Mouse (Mus musculus) hindbrain, embryonic 14.5 days (tissue): ENCODE data around the gene 4930524J08Rik. TPM values are rescaled to one million over a fixed set of nuclear protein-coding genes. Genes with fewer than 3 reads are reported as not detected.

ENCODE experiments used
- ATAC-seq: fragments of 200-750 bp; cut with Nextera tagmentation; 2 replicates; pipeline ENCODE4 v1.8.0; 2017; ENCODE audit warnings: moderate number of reproducible peaks, mild to moderate bottlenecking, moderate TSS enrichment, moderate library complexity; ENCODE audit not compliant: low FRiP score
- DNase-seq: peaks from one replicate; pipeline ENCODE4 v3.0.0-alpha.2; 2015; ENCODE audit warnings: low spot score
- H3K27ac ChIP-seq: fragments of 300-500 bp; sonication (generic); 2 replicates; pipeline ENCODE4 v1.5.1; 2014; ENCODE audit warnings: mild to moderate bottlenecking, moderate library complexity
- H3K27me3 ChIP-seq: fragments of 300-500 bp; sonication (generic); 2 replicates; pipeline ENCODE4 v1.6.1; 2014; ENCODE audit warnings: mild to moderate bottlenecking, low read length, mixed read lengths; ENCODE audit not compliant: control insufficient read depth, insufficient read depth
- H3K36me3 ChIP-seq: fragments of 300-500 bp; sonication (generic); replicated peaks from 2 replicates; pipeline ENCODE4 v1.6.1; 2014; ENCODE audit not compliant: control insufficient read depth, insufficient read depth
- H3K4me1 ChIP-seq: fragments of 300-500 bp; sonication (generic); replicated peaks from 2 replicates; pipeline ENCODE4 v1.6.1; 2014; ENCODE audit warnings: antibody characterized with exemption, low read length, mixed read lengths; ENCODE audit not compliant: control insufficient read depth, insufficient read depth
- H3K4me2 ChIP-seq: fragments of 300-500 bp; sonication (generic); replicated peaks from 2 replicates; pipeline ENCODE4 v1.6.1; 2014; ENCODE audit warnings: mild to moderate bottlenecking, moderate library complexity
- H3K4me3 ChIP-seq: fragments of 300-500 bp; sonication (generic); replicated peaks from 2 replicates; pipeline ENCODE4 v1.5.1; 2014; ENCODE audit warnings: mild to moderate bottlenecking, low read length
- H3K9ac ChIP-seq: fragments of 300-500 bp; sonication (generic); 2 replicates; pipeline ENCODE4 v1.6.1; 2014
- H3K9me3 ChIP-seq: fragments of 300-500 bp; sonication (generic); 2 replicates; pipeline ENCODE4 v1.6.1; 2016; ENCODE audit warnings: low read length; ENCODE audit not compliant: control insufficient read depth
- WGBS: fragments of 180-500 bp; shearing (Covaris S2); extraction: QIAGEN DNeasy Blood & Tissue Kit; methylation state at CpG from one replicate; pipeline ENCODE4 v1.1.7; 2014; 5-methylcytosine and 5-hydroxymethylcytosine counted together
- polyA plus RNA-seq: library from polyadenylated mRNA; unstranded; fragments of >200 nt; fragmentation: Nextera tagmentation; extraction: Ambion mirVana; gene quantifications from 2 replicates; pipeline ENCODE4 v1.2.1, GENCODE M21; 2014

The 4930524J08Rik gene
- polyA plus RNA-seq, 1 experiment from 2014 or later = 4.0 TPM

- Histone ChIP-seq H3K27ac (no peak overlapping the region), H3K36me3 (no peaks in the 10 kb centered on the region), H3K4me1 (no peaks in the 10 kb centered on the region), H3K4me3 (no peak overlapping the region), H3K4me2 (no peak overlapping the region), H3K9me3 (0 out of 2 replicates have a peak, but pooled peaks cover 4% of the 10 kb centered on the region), H3K9ac (no peak overlapping the region), H3K27me3 (no peaks in the 10 kb centered on the region)
- no peak for DNase-seq
- no peak for ATAC-seq
- WGBS = 81% methylated on average over 7 of the region's 7 CpGs
Observed at GRCm38 (mm10) chr5:100000048-100000447, 21.2 kb downstream of the 4930524J08Rik start.

GRCm38 (mm10) chr5:100000500-100000899 is 21.6 kb downstream of the 4930524J08Rik start:
- ATAC-seq = no peak
- DNase-seq = no peak
- Histone ChIP-seq H3K9ac (no peak overlapping the region), H3K4me1 (no peaks in the 10 kb centered on the region), H3K27me3 (no peaks in the 10 kb centered on the region), H3K9me3 (0 out of 2 replicates have a peak, but pooled peaks cover 4% of the 10 kb centered on the region), H3K4me2 (no peak overlapping the region), H3K36me3 (no peaks in the 10 kb centered on the region), H3K4me3 (no peak overlapping the region), H3K27ac (no peak overlapping the region)
- 46% methylated on average over 7 of the region's 8 CpGs for WGBS

GRCm38 (mm10) chr5:100003895-100004294 is 25.0 kb downstream of the 4930524J08Rik start:
- ATAC-seq (no peak), DNase-seq (no peak)
- Histone ChIP-seq H3K4me1 (no peaks in the 10 kb centered on the region), H3K9ac (no peak overlapping the region), H3K36me3 (no peaks in the 10 kb centered on the region), H3K9me3 (no peaks in the 10 kb centered on the region), H3K27me3 (no peaks in the 10 kb centered on the region), H3K4me3 (no peak overlapping the region), H3K4me2 (no peak overlapping the region), H3K27ac (no peak overlapping the region)
- WGBS = 82% methylated on average over 4 of the region's 4 CpGs

GRCm38 (mm10) chr5:100005431-100005830 is 26.6 kb downstream of the 4930524J08Rik start:
- Histone ChIP-seq H3K27me3 (no peaks in the 10 kb centered on the region), H3K4me3 (no peak overlapping the region), H3K36me3 (no peaks in the 10 kb centered on the region), H3K9me3 (no peaks in the 10 kb centered on the region), H3K27ac (no peak overlapping the region), H3K9ac (no peak overlapping the region), H3K4me2 (no peak overlapping the region), H3K4me1 (no peaks in the 10 kb centered on the region)
- DNase-seq = no peak
- no peak for ATAC-seq
- 70% methylated on average over 3 of the region's 3 CpGs for WGBS

- Histone ChIP-seq H3K4me3 (no peak overlapping the region), H3K4me2 (no peak overlapping the region), H3K9me3 (no peaks in the 10 kb centered on the region), H3K36me3 (no peaks in the 10 kb centered on the region), H3K4me1 (no peaks in the 10 kb centered on the region), H3K27me3 (no peaks in the 10 kb centered on the region), H3K27ac (no peak overlapping the region), H3K9ac (no peak overlapping the region)
- 76% methylated on average over 6 of the region's 6 CpGs for WGBS
- no peak for ATAC-seq
- no peak for DNase-seq
Observed at GRCm38 (mm10) chr5:100005896-100006295, 27.0 kb downstream of the 4930524J08Rik start.

- H3K4me3 ChIP-seq = no peak overlapping the region
- H3K36me3 ChIP-seq = no peaks in the 10 kb centered on the region
- H3K9me3 ChIP-seq = no peaks in the 10 kb centered on the region
- DNase-seq (no peak), ATAC-seq (no peak)
- no peaks in the 10 kb centered on the region for H3K4me1 ChIP-seq
- H3K4me2 ChIP-seq = no peak overlapping the region
- 88% methylated on average over 4 of the region's 4 CpGs for WGBS
- H3K27ac ChIP-seq = no peak overlapping the region
- no peaks in the 10 kb centered on the region for H3K27me3 ChIP-seq
- H3K9ac ChIP-seq = no peak overlapping the region
Observed at GRCm38 (mm10) chr5:100006324-100007039, 27.6 kb downstream of the 4930524J08Rik start.

GRCm38 (mm10) chr5:100007040-100007375 is 28.1 kb downstream of the 4930524J08Rik start:
- ATAC-seq (no peak), DNase-seq (no peak)
- no peak overlapping the region for H3K9ac ChIP-seq
- H3K9me3 ChIP-seq = no peaks in the 10 kb centered on the region
- WGBS = 85% methylated on average over 4 of the region's 4 CpGs
- no peak overlapping the region for H3K4me2 ChIP-seq
- H3K27ac ChIP-seq = no peak overlapping the region
- H3K27me3 ChIP-seq = no peaks in the 10 kb centered on the region
- H3K36me3 ChIP-seq = no peaks in the 10 kb centered on the region
- no peaks in the 10 kb centered on the region for H3K4me1 ChIP-seq
- H3K4me3 ChIP-seq = no peak overlapping the region

- DNase-seq (no peak), ATAC-seq (no peak)
- H3K9me3 ChIP-seq = no peaks in the 10 kb centered on the region
- WGBS = 61% methylated on average over 3 of the region's 3 CpGs
- no peaks in the 10 kb centered on the region for H3K27me3 ChIP-seq
- no peaks in the 10 kb centered on the region for H3K36me3 ChIP-seq
- H3K9ac ChIP-seq = no peak overlapping the region
- H3K27ac ChIP-seq = no peak overlapping the region
- H3K4me3 ChIP-seq = no peak overlapping the region
- no peaks in the 10 kb centered on the region for H3K4me1 ChIP-seq
- H3K4me2 ChIP-seq = no peak overlapping the region
Observed at GRCm38 (mm10) chr5:100008485-100008884, 29.6 kb downstream of the 4930524J08Rik start.

GRCm38 (mm10) chr5:100012599-100012998 is 33.7 kb downstream of the 4930524J08Rik start:
- Histone ChIP-seq H3K9me3 (no peaks in the 10 kb centered on the region), H3K27ac (no peak overlapping the region), H3K4me3 (no peak overlapping the region), H3K36me3 (no peaks in the 10 kb centered on the region), H3K27me3 (no peaks in the 10 kb centered on the region), H3K9ac (no peak overlapping the region), H3K4me1 (no peaks in the 10 kb centered on the region), H3K4me2 (no peak overlapping the region)
- 93% methylated on average over 9 of the region's 9 CpGs for WGBS
- no peak for DNase-seq
- no peak for ATAC-seq

- no peak for ATAC-seq
- Histone ChIP-seq H3K9ac (no peak overlapping the region), H3K4me2 (no peak overlapping the region), H3K36me3 (no peaks in the 10 kb centered on the region), H3K27ac (no peak overlapping the region), H3K4me3 (no peak overlapping the region), H3K9me3 (no peaks in the 10 kb centered on the region), H3K27me3 (no peaks in the 10 kb centered on the region), H3K4me1 (no peaks in the 10 kb centered on the region)
- no peak for DNase-seq
Observed at GRCm38 (mm10) chr5:100020089-100020488, 41.2 kb downstream of the 4930524J08Rik start.
